Mouse (Mus musculus) lung, postnatal 0 days (tissue): ENCODE results near the gene Nphp4.

Experiments used
- CTCF ChIP-seq: IDR thresholded peaks from 2 replicates; pipeline ENCODE4 v1.5.1; 2016; ENCODE audit warnings: antibody characterized with exemption, mild to moderate bottlenecking
- EP300 ChIP-seq: IDR thresholded peaks from 2 replicates; pipeline ENCODE4 v1.6.1; 2016; ENCODE audit warnings: antibody characterized with exemption, mild to moderate bottlenecking, control low read depth

- TF ChIP-seq CTCF = no peak
- no peak for TF ChIP-seq EP300
Measured at GRCm38 (mm10) chr4:152451371-152451770, 25.1 kb upstream of the Nphp4 start.
